Mouse (Mus musculus): Measurements from ENCODE around the gene Tmtc1.

Tmtc1 gene

DNA sequence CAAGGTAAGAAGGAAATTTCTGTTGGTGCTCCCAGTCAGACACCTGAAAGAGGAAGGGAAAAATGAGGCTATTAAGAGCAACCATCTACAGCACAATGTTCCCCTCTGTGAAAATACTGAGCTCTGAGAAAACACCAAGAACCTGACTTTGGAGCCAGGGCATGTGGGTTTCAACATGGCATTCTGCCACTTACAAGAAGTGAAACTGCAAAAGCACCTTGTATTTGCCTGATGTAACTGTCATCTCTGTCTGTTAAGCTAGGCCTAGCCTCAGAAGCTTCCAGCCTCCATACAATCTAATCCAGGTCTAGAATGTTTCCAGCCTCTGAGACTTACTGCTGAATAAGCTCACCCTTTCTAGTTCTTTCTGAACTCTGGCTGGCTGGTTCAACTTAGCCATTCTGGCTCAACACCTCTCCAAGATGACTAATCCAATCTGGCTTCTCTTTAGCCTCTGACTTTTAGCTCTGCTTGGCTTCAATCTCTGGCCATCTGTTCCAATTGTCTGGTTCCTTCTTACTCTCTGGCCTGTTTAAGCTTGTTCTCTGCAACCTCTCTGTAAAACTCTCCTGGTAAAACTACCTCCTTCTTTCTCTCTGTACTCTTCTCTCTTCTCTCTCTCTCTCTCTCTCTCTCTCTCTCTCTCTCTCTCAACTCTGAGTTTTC, 107.8 kb downstream of the Tmtc1 start:
- H3K4me3 ChIP-seq (replicated peaks; ENCODE audit: low read length), result no peak overlapping the region
- H3K4me1 ChIP-seq (replicated peaks; ENCODE audit: low read depth, low read length), result peaks cover 25% of the 10 kb centered on the region
- H3K36me3 ChIP-seq (ENCODE audit: insufficient read depth, low read length), result peaks cover 26% of the 10 kb centered on the region
- H3K27me3 ChIP-seq (ENCODE audit: insufficient read depth, low read length), result no peaks in the 10 kb centered on the region
- TF ChIP-seq CTCF (conservative IDR thresholded peaks at IDR 0.05; ENCODE audit: low read length) (no peak), POU5F1 (IDR thresholded peaks at IDR 0.05; ENCODE audit: borderline replicate concordance, low read length) (no peak), NANOG (IDR thresholded peaks at IDR 0.05; ENCODE audit: borderline replicate concordance, low read length) (no peak)
- no peaks in the 10 kb centered on the region for H3K9me3 ChIP-seq (ENCODE audit: low read length)

DNA sequence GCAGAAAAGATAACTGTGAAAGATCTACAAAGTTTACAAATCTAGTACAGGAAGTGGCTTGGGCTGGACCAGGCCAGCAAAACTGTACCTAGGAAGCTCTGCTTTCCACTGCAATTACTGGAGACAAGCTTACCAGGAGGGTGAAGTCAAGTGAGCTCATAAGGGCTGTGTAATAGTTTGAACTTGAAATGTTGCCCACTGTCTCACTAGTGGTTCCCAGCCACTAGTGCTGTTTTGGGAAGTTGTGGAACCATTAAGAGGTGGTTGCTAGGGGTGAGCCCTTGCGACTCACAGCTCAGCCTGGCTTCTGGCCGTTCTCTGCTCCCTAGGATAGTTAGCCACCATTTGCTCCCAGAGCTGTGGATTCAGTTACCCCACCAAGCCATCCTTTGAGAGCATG, 112.3 kb downstream of the Tmtc1 start:
- Histone ChIP-seq H3K4me1 (replicated peaks; ENCODE audit: low read depth, low read length) (peaks cover 1% of the 10 kb centered on the region; the same call in 1 of the 2 replicates), H3K36me3 (ENCODE audit: insufficient read depth, low read length) (peaks cover 26% of the 10 kb centered on the region), H3K9me3 (ENCODE audit: low read length) (no peaks in the 10 kb centered on the region), H3K27me3 (ENCODE audit: insufficient read depth, low read length) (no peaks in the 10 kb centered on the region), H3K4me3 (replicated peaks; ENCODE audit: low read length) (no peak overlapping the region)
- TF ChIP-seq CTCF (conservative IDR thresholded peaks at IDR 0.05; ENCODE audit: low read length), result no peak
- TF ChIP-seq POU5F1 (IDR thresholded peaks at IDR 0.05; ENCODE audit: borderline replicate concordance, low read length), result no peak
- no peak for TF ChIP-seq NANOG (IDR thresholded peaks at IDR 0.05; ENCODE audit: borderline replicate concordance, low read length)

GRCm38 (mm10) chr6:148329976-148330375, 114.2 kb downstream of the Tmtc1 start:
- no peak for TF ChIP-seq CTCF (conservative IDR thresholded peaks at IDR 0.05; ENCODE audit: low read length)
- no peak for TF ChIP-seq POU5F1 (IDR thresholded peaks at IDR 0.05; ENCODE audit: borderline replicate concordance, low read length)
- TF ChIP-seq NANOG (IDR thresholded peaks at IDR 0.05; ENCODE audit: borderline replicate concordance, low read length), result no peak
- peaks cover 20% of the 10 kb centered on the region for H3K36me3 ChIP-seq (ENCODE audit: insufficient read depth, low read length)
- H3K4me1 ChIP-seq (replicated peaks; ENCODE audit: low read depth, low read length), result no peaks in the 10 kb centered on the region
- no peak overlapping the region for H3K4me3 ChIP-seq (replicated peaks; ENCODE audit: low read length)
- H3K27me3 ChIP-seq (ENCODE audit: insufficient read depth, low read length), result no peaks in the 10 kb centered on the region
- no peaks in the 10 kb centered on the region for H3K9me3 ChIP-seq (ENCODE audit: low read length)

- Histone ChIP-seq H3K4me3 (replicated peaks; ENCODE audit: low read length) (no peak overlapping the region), H3K4me1 (replicated peaks; ENCODE audit: low read depth, low read length) (peaks cover 3% of the 10 kb centered on the region; the same call in 1 of the 2 replicates), H3K27me3 (ENCODE audit: insufficient read depth, low read length) (no peaks in the 10 kb centered on the region), H3K9me3 (ENCODE audit: low read length) (no peaks in the 10 kb centered on the region), H3K36me3 (ENCODE audit: insufficient read depth, low read length) (peaks cover 15% of the 10 kb centered on the region)
- TF ChIP-seq CTCF (conservative IDR thresholded peaks at IDR 0.05; ENCODE audit: low read length) (no peak), NANOG (IDR thresholded peaks at IDR 0.05; ENCODE audit: borderline replicate concordance, low read length) (no peak), POU5F1 (IDR thresholded peaks at IDR 0.05; ENCODE audit: borderline replicate concordance, low read length) (no peak)
These were observed 115.3 kb downstream of the Tmtc1 start for GRCm38 (mm10) chr6:148328928-148329327.

DNA sequence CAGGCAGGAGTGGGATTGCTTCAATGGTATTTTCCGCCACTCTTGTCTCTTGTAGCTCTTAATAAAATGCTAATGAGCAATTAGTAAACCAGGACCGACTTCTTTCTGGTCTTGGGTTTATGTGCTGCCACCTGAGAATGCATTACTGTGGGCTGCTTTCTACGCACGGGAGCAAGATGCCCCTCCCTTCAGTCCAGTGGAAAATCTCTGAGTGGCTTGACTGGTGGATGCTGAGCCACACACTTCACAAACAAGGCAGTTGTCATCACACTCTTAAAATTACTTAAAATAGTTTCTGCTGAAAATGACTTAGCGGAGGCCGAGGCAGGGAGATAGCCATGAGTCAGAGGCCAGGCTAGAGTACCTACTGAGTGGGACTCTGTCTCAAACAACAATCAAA, 116.1 kb downstream of the Tmtc1 start:
- Histone ChIP-seq H3K4me3 (replicated peaks; ENCODE audit: low read length) (no peak overlapping the region), H3K36me3 (ENCODE audit: insufficient read depth, low read length) (peaks cover 15% of the 10 kb centered on the region), H3K27me3 (ENCODE audit: insufficient read depth, low read length) (no peaks in the 10 kb centered on the region), H3K4me1 (replicated peaks; ENCODE audit: low read depth, low read length) (peaks cover 5% of the 10 kb centered on the region; the same call in 1 of the 2 replicates), H3K9me3 (ENCODE audit: low read length) (no peaks in the 10 kb centered on the region)
- no peak for TF ChIP-seq NANOG (IDR thresholded peaks at IDR 0.05; ENCODE audit: borderline replicate concordance, low read length)
- no peak for TF ChIP-seq POU5F1 (IDR thresholded peaks at IDR 0.05; ENCODE audit: borderline replicate concordance, low read length)
- no peak for TF ChIP-seq CTCF (conservative IDR thresholded peaks at IDR 0.05; ENCODE audit: low read length)

GRCm38 (mm10) chr6:148318736-148319135, 125.5 kb downstream of the Tmtc1 start:
- Histone ChIP-seq H3K27me3 (ENCODE audit: insufficient read depth, low read length) (no peaks in the 10 kb centered on the region), H3K9me3 (ENCODE audit: low read length) (no peaks in the 10 kb centered on the region), H3K4me3 (replicated peaks; ENCODE audit: low read length) (no peak overlapping the region), H3K4me1 (replicated peaks; ENCODE audit: low read depth, low read length) (peaks cover under 1% of the 10 kb centered on the region; the same call in 1 of the 2 replicates), H3K36me3 (ENCODE audit: insufficient read depth, low read length) (no peaks in the 10 kb centered on the region)
- no peak for TF ChIP-seq NANOG (IDR thresholded peaks at IDR 0.05; ENCODE audit: borderline replicate concordance, low read length)
- no peak for TF ChIP-seq POU5F1 (IDR thresholded peaks at IDR 0.05; ENCODE audit: borderline replicate concordance, low read length)
- no peak for TF ChIP-seq CTCF (conservative IDR thresholded peaks at IDR 0.05; ENCODE audit: low read length)

- H3K27me3 ChIP-seq (ENCODE audit: insufficient read depth, low read length), result no peaks in the 10 kb centered on the region
- TF ChIP-seq POU5F1 (IDR thresholded peaks at IDR 0.05; ENCODE audit: borderline replicate concordance, low read length), result no peak
- no peak for TF ChIP-seq NANOG (IDR thresholded peaks at IDR 0.05; ENCODE audit: borderline replicate concordance, low read length)
- TF ChIP-seq CTCF (conservative IDR thresholded peaks at IDR 0.05; ENCODE audit: low read length), result no peak
- no peak overlapping the region for H3K4me3 ChIP-seq (replicated peaks; ENCODE audit: low read length)
- no peaks in the 10 kb centered on the region for H3K9me3 ChIP-seq (ENCODE audit: low read length)
- H3K36me3 ChIP-seq (ENCODE audit: insufficient read depth, low read length), result no peaks in the 10 kb centered on the region
- H3K4me1 ChIP-seq (replicated peaks; ENCODE audit: low read depth, low read length), result no peaks in the 10 kb centered on the region
These were observed 128.6 kb downstream of the Tmtc1 start for GRCm38 (mm10) chr6:148315571-148316080.

- Histone ChIP-seq H3K4me3 (replicated peaks; ENCODE audit: low read length) (no peak overlapping the region), H3K9me3 (ENCODE audit: low read length) (no peaks in the 10 kb centered on the region), H3K36me3 (ENCODE audit: insufficient read depth, low read length) (no peaks in the 10 kb centered on the region), H3K4me1 (replicated peaks; ENCODE audit: low read depth, low read length) (no peaks in the 10 kb centered on the region), H3K27me3 (ENCODE audit: insufficient read depth, low read length) (no peaks in the 10 kb centered on the region)
- TF ChIP-seq CTCF (conservative IDR thresholded peaks at IDR 0.05; ENCODE audit: low read length), result no peak
- no peak for TF ChIP-seq NANOG (IDR thresholded peaks at IDR 0.05; ENCODE audit: borderline replicate concordance, low read length)
- TF ChIP-seq POU5F1 (IDR thresholded peaks at IDR 0.05; ENCODE audit: borderline replicate concordance, low read length), result no peak
These were observed 129.1 kb downstream of the Tmtc1 start for GRCm38 (mm10) chr6:148315106-148315505.

All from E14TG2a.4 (cell line).